Mouse (Mus musculus): ENCODE data around the gene Nab2. TPM values are rescaled to one million over a fixed set of nuclear protein-coding genes. Genes with fewer than 3 reads are reported as not detected.

The Nab2 gene
- polyA plus RNA-seq, 2 experiments, result 0.88 to 4.1 TPM

DNA sequence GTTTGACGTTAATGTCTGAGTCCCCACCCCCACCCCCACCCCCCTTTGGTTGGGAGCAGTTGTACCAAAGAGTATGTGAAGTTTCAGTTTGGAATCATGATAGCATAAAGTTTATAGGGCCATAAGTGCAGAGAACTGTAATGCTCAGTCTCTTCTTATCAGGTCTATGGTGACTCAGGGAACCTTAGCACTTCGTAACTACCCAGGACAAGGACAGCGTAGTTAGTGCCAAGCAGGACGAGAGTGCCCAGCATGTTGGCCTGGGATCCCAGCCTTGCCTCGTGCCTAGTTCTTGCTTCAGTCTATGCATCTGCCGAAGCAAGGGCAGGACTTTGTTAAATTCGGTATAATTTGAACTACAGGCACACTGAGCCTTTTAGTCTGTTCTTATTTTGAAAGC is 27.4 kb upstream of the Nab2 start:
- no peaks in the 10 kb centered on the region for H3K9me3 ChIP-seq (ENCODE audit: control insufficient read depth, low read length)
- no peak overlapping the region for H3K4me3 ChIP-seq (ENCODE audit: insufficient read depth in 1 of 2, low read depth in 2 of 2, low read length in 2 of 2)
- no peak overlapping the region for H3K9ac ChIP-seq (replicated peaks)
- no peak overlapping the region for H3K27ac ChIP-seq
- 80% methylated on average over 7 of the region's 7 CpGs for WGBS (ENCODE audit: insufficient replicate concordance)
- H3K4me2 ChIP-seq (ENCODE audit: low read depth), result no peak overlapping the region
- peaks cover 0 to 2% of the 10 kb centered on the region in 2 experiments; a peak in 1 of 4 replicates for H3K4me1 ChIP-seq (replicated peaks; ENCODE audit: control insufficient read depth in 2 of 2, insufficient read depth in 2 of 2, low read length in 1 of 2)
- no peaks in the 10 kb centered on the region for H3K27me3 ChIP-seq (ENCODE audit: control insufficient read depth, insufficient read depth, low read length)
- TF ChIP-seq CTCF (IDR thresholded peaks at IDR 0.05; ENCODE audit: low read depth) (no peak), EP300 (IDR thresholded peaks at IDR 0.05; ENCODE audit: low read depth) (no peak)
- H3K36me3 ChIP-seq (replicated peaks; ENCODE audit: control insufficient read depth, insufficient read depth, low read depth), result peaks cover 23% of the 10 kb centered on the region
- ATAC-seq (ENCODE audit: insufficient read depth), result no peak
- DNase-seq (ENCODE audit: low read depth in 3 of 3, low spot score in 3 of 3), result no peak

DNA sequence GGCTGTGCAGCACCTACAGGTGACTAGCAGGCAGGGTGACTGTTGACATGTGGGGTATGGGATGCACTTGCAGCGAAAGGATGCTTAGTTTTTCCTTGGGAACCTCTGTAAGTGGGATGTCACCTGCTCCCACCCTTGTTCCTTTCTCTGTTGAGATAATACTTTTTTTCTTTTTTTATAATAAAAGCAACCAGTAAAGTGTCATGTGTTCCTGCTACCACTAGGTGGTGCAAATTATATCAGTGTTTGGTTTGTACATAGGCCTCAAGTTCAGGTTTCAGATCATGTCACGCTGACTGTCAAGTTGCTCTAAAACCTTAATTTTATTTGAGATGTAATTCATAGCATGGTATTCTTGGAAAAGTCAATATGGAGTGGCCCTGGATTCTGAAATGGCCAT is 26.3 kb upstream of the Nab2 start:
- TF ChIP-seq EP300 (IDR thresholded peaks at IDR 0.05; ENCODE audit: low read depth) (no peak), CTCF (IDR thresholded peaks at IDR 0.05; ENCODE audit: low read depth) (peak; percentile 69)
- Histone ChIP-seq H3K27me3 (ENCODE audit: control insufficient read depth, insufficient read depth, low read length) (no peaks in the 10 kb centered on the region), H3K4me3 (ENCODE audit: insufficient read depth in 1 of 2, low read depth in 2 of 2, low read length in 2 of 2) (no peak overlapping the region), H3K9me3 (ENCODE audit: control insufficient read depth, low read length) (no peaks in the 10 kb centered on the region), H3K9ac (replicated peaks) (no peak overlapping the region), H3K27ac (no peak overlapping the region), H3K4me1 (replicated peaks; ENCODE audit: control insufficient read depth in 2 of 2, insufficient read depth in 2 of 2, low read length in 1 of 2) (peaks cover 0 to 2% of the 10 kb centered on the region in 2 experiments; a peak in 1 of 4 replicates), H3K36me3 (replicated peaks; ENCODE audit: control insufficient read depth, insufficient read depth, low read depth) (peaks cover 25% of the 10 kb centered on the region), H3K4me2 (ENCODE audit: low read depth) (no peak overlapping the region)
- WGBS (ENCODE audit: insufficient replicate concordance), result 50% methylated on average over 2 of the region's 2 CpGs
- DNase-seq (ENCODE audit: low read depth in 3 of 3, low spot score in 3 of 3) (no peak), ATAC-seq (ENCODE audit: insufficient read depth) (no peak)

DNA sequence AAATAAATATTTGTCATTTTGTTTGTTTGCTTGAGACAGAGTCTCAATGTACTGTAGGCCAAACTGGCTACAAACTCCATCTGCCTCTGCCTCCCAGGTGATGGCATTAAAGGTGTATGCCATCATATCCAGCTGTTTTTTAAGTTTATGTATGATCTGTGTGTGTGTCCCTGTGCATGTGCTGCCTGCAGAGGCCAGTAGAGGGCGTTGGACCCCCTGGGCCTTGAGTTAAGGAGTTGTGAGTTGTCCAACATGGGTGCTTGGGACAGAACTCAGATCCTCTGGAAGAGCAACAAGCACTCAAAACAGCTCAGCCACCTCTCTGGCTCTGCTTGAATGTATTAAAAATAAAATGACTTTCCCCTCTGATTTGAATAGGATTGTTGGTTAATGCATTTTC is 22.7 kb upstream of the Nab2 start:
- peaks cover 22% of the 10 kb centered on the region for H3K36me3 ChIP-seq (replicated peaks; ENCODE audit: control insufficient read depth, insufficient read depth, low read depth)
- H3K4me2 ChIP-seq (ENCODE audit: low read depth), result no peak overlapping the region
- H3K4me1 ChIP-seq (replicated peaks; ENCODE audit: control insufficient read depth in 2 of 2, insufficient read depth in 2 of 2, low read length in 1 of 2), result peaks cover 0 to 2% of the 10 kb centered on the region in 2 experiments; a peak in 1 of 4 replicates
- H3K9me3 ChIP-seq (ENCODE audit: control insufficient read depth, low read length), result no peaks in the 10 kb centered on the region
- H3K4me3 ChIP-seq (ENCODE audit: insufficient read depth in 1 of 2, low read depth in 2 of 2, low read length in 2 of 2), result no peak overlapping the region
- H3K9ac ChIP-seq (replicated peaks), result no peak overlapping the region
- H3K27me3 ChIP-seq (ENCODE audit: control insufficient read depth, insufficient read depth, low read length), result no peaks in the 10 kb centered on the region
- H3K27ac ChIP-seq, result no peak overlapping the region
- DNase-seq (ENCODE audit: low read depth in 3 of 3, low spot score in 3 of 3) (no peak), ATAC-seq (ENCODE audit: insufficient read depth) (no peak)
- peak; percentile 47 for TF ChIP-seq CTCF (IDR thresholded peaks at IDR 0.05; ENCODE audit: low read depth)
- TF ChIP-seq EP300 (IDR thresholded peaks at IDR 0.05; ENCODE audit: low read depth), result no peak
- 7% methylated on average over 1 of the region's 1 CpGs for WGBS (ENCODE audit: insufficient replicate concordance)

DNA sequence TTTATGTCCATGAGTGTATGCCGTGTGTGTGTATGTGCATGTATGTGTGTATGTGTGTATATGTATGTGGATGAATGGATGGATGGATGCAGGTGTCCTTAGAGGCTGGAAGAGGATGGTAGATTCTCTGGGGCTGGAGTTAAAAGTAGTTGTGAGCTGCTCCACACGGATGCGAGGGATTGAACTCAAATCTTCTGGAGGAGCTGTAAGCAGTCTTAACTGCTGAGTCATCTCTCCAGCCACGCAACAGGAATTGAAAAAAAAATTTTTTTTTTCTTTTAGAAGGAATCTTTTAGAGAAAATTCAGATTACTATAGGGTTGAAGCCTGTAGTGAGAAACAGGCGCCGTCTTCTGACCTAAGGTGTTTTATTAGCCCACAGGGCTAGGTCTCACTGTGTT is 14.5 kb upstream of the Nab2 start:
- DNase-seq (ENCODE audit: low read depth in 3 of 3, low spot score in 3 of 3) (no peak), ATAC-seq (ENCODE audit: insufficient read depth) (no peak)
- H3K9ac ChIP-seq (replicated peaks), result no peak overlapping the region

DNA sequence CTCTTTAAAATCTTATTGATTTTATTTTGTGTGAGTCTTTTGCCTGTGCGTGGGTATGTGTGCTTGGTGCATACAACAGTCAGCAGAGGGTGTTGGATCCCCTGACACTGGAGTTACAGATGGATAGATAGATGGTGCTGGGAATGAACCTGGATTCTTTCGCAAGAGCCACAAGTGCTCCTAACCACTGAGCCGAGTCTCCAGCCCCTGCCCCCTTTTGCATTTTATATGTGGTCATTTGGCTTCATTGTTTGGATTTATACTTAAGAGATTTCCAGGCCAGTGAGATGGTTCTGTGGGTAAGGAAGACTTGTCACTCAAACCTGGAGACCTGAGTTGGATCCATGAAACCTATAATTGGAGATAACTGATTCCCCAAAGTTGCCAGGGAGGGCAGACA is 11.5 kb upstream of the Nab2 start:
- H3K27ac ChIP-seq, result no peak overlapping the region
- no peak overlapping the region for H3K9ac ChIP-seq (replicated peaks)
- H3K36me3 ChIP-seq (replicated peaks; ENCODE audit: control insufficient read depth, insufficient read depth, low read depth), result no peaks in the 10 kb centered on the region
- no peak for TF ChIP-seq CTCF (IDR thresholded peaks at IDR 0.05; ENCODE audit: low read depth)
- TF ChIP-seq EP300 (IDR thresholded peaks at IDR 0.05; ENCODE audit: low read depth), result no peak
- H3K27me3 ChIP-seq (ENCODE audit: control insufficient read depth, insufficient read depth, low read length), result no peaks in the 10 kb centered on the region
- no peaks in the 10 kb centered on the region for H3K9me3 ChIP-seq (ENCODE audit: control insufficient read depth, low read length)
- H3K4me1 ChIP-seq (replicated peaks; ENCODE audit: control insufficient read depth in 2 of 2, insufficient read depth in 2 of 2, low read length in 1 of 2), result peaks cover 4 to 6% of the 10 kb centered on the region in 2 experiments
- 78% methylated on average over 3 of the region's 3 CpGs for WGBS (ENCODE audit: insufficient replicate concordance)
- ATAC-seq (ENCODE audit: insufficient read depth) (no peak), DNase-seq (ENCODE audit: low read depth in 3 of 3, low spot score in 3 of 3) (no peak)
- no peak overlapping the region for H3K4me3 ChIP-seq (ENCODE audit: insufficient read depth in 1 of 2, low read depth in 2 of 2, low read length in 2 of 2)
- no peak overlapping the region for H3K4me2 ChIP-seq (ENCODE audit: low read depth)

More for the DNA sequence above, 14.5 kb upstream of the Nab2 start:
- Histone ChIP-seq H3K4me2 (ENCODE audit: low read depth) (no peak overlapping the region), H3K9me3 (ENCODE audit: control insufficient read depth, low read length) (no peaks in the 10 kb centered on the region), H3K4me1 (replicated peaks; ENCODE audit: control insufficient read depth in 2 of 2, insufficient read depth in 2 of 2, low read length in 1 of 2) (peaks cover 3 to 4% of the 10 kb centered on the region in 2 experiments), H3K27me3 (ENCODE audit: control insufficient read depth, insufficient read depth, low read length) (no peaks in the 10 kb centered on the region), H3K4me3 (ENCODE audit: insufficient read depth in 1 of 2, low read depth in 2 of 2, low read length in 2 of 2) (no peak overlapping the region), H3K36me3 (replicated peaks; ENCODE audit: control insufficient read depth, insufficient read depth, low read depth) (no peaks in the 10 kb centered on the region), H3K27ac (no peak overlapping the region)
- WGBS (ENCODE audit: insufficient replicate concordance), result 76% methylated on average over 6 of the region's 6 CpGs
- TF ChIP-seq EP300 (IDR thresholded peaks at IDR 0.05; ENCODE audit: low read depth) (no peak), CTCF (IDR thresholded peaks at IDR 0.05; ENCODE audit: low read depth) (no peak)

Measured in liver, embryonic 14.5 days (tissue).